Mouse (Mus musculus): ENCODE data around the gene Bcas2. TPM values are rescaled to one million over a fixed set of nuclear protein-coding genes. Genes with fewer than 3 reads are reported as not detected.
"Not testable (repeated sequence)": the region's sequence is repeated elsewhere in the genome, so short reads cannot be mapped to it uniquely, and the experiment has no call there.

Gene Bcas2
- polyA plus RNA-seq, 1 experiment, result 18.9 TPM

- no peak for DNase-seq (ENCODE audit: low read depth, low spot score)
Observed at GRCm38 (mm10) chr3:103153761-103154160, 17.7 kb upstream of the Bcas2 start.

- DNase-seq (ENCODE audit: low read depth, low spot score), result no peak
- 28% methylated on average over 3 of the region's 3 CpGs for WGBS
Observed at GRCm38 (mm10) chr3:103159232-103159900, 12.1 kb upstream of the Bcas2 start.

- 23% methylated on average over 4 of the region's 4 CpGs for WGBS
- peak; percentile 57 for DNase-seq (ENCODE audit: low read depth, low spot score)
Observed at GRCm38 (mm10) chr3:103169771-103170170, 1.7 kb upstream of the Bcas2 start.

GRCm38 (mm10) chr3:103172615-103173014 is 1.2 kb downstream of the Bcas2 start:
- DNase-seq (ENCODE audit: low read depth, low spot score), result no peak
- 4% methylated on average over 5 of the region's 5 CpGs for WGBS

DNA sequence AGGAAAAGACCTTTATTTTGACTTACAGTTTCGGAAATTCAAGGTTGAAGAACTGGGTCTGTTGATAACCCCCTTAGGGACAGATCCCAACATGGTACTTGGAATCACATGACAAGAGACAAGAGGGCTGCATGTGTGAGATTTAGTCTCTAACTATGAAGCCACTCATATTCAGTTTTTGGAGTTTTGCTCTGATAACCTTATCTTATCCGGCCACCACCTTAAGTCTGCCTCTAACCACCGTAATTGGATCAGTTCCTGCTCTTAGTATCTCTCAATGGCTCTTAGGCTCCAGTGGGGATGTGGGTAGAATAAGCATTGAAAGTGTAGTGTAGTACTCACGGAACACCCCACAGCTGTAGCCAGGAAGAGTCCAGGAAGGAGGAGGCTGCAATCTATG is 5.3 kb downstream of the Bcas2 start:
- no peak for DNase-seq (ENCODE audit: low read depth, low spot score)
- WGBS, result 93% methylated on average over 4 of the region's 4 CpGs

DNA sequence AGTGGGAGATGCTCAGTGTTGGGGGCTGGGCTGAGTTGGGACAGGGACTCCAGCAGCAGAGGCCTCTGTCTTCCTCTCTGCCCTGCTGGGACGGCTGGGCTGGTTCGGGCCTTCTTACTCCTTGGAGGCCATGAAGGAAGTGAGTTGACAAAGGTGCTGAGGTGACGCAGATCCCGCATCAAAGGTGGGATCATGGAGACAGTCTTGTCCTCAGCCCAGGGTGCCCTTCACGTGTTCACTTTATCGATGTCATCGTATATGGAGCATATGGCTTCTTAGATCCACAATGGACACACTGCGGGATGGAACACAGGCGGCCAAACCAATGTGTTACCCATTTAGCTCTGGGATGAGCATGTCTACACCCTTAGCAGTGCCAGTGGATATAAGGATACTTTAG is 8.1 kb downstream of the Bcas2 start:
- no peak for DNase-seq (ENCODE audit: low read depth, low spot score)
- 92% methylated on average over 9 of the region's 9 CpGs for WGBS

GRCm38 (mm10) chr3:103181171-103181570 is 9.7 kb downstream of the Bcas2 start:
- no peak for DNase-seq (ENCODE audit: low read depth, low spot score)
- WGBS, result 57% methylated on average over 4 of the region's 4 CpGs

DNA sequence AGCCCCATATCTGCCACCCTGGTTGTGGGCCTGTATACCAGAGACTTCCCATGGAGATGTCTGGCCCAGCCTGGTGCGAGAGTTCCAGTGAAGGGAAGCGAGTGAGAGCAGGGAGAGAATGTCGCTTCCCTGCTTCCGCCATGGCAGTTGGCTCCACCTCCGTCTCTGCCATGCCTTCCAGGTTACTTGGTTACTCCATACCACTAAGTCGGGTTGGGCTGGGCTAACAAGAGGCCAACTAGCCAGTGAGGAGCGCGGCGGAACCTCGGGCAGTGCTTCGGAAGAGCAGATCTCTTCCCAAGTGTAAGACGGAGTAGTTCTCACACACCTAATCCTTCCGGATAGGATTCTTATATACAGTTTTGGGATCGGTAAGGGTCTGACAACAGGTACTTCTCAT is 11.4 kb downstream of the Bcas2 start:
- DNase-seq (ENCODE audit: low read depth, low spot score), result no peak
- WGBS, result 87% methylated on average over 14 of the region's 14 CpGs

DNA sequence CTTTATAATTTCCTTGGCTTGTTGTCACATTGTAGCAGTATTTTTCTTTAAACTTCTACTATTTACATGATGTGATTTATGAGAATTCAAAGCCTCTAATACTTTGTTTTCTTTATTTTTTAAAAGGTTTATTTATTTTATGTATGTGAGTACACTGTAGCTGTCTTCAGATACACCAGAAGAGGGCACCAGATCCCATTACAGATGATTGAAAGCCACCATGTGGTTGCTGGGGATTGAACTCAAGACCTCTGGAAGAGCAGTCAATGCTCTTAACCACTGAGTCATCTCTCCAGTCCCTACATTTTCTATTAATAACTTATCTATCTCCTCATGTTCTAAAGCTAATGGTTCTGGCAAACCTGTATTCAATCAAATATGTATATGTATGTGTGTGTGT is 13.0 kb downstream of the Bcas2 start:
- not testable (repeated sequence) for DNase-seq (ENCODE audit: low read depth, low spot score)

DNA sequence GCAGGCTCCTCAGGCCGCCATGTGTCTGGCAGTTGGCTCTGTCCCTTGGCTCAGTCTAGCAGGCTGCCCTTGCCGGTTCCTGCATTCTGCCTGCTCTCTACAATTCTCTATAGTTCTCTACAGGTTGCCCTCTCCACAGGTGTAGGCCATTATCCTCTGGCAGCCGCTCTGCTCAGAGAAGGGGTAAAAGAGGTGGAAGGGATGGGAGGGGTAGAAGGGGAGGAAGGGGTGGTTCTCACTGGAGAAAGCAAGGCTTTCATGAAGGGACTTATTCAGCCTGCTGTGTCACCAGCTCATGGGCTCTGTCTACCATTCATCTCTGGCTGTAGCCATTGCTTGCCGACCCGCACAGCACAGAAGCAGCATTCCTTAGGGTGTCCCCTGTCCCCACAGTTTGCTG is 17.0 kb downstream of the Bcas2 start:
- 87% methylated on average over 5 of the region's 5 CpGs for WGBS
- no peak for DNase-seq (ENCODE audit: low read depth, low spot score)

DNA sequence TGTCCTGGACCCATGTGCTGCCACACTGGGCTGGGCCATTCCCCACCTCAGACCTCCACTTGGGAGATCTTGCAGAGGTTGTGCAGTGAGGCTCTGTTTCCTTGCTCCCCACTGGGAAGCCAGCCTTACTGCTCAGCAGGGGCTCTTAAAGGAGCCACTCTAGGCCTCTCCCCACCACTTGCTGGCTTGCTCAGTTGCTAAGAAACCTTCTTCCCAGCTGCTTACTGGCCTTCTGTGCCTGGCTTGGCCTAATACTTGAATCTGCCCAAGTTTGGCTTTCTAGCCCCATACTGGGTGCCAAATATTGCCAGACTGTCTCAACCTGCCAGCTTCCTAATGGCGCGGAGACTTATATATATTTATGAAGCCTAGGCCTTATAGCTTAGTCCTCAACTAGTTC is 17.4 kb downstream of the Bcas2 start:
- 95% methylated on average over 2 of the region's 2 CpGs for WGBS
- no peak for DNase-seq (ENCODE audit: low read depth, low spot score)

GRCm38 (mm10) chr3:103192161-103192560 is 20.7 kb downstream of the Bcas2 start:
- WGBS, result 94% methylated on average over 4 of the region's 4 CpGs

GRCm38 (mm10) chr3:103193186-103193585 is 21.7 kb downstream of the Bcas2 start:
- DNase-seq (ENCODE audit: low read depth, low spot score), result no peak

More at GRCm38 (mm10) chr3:103192161-103192560, 20.7 kb downstream of the Bcas2 start:
- no peak for DNase-seq (ENCODE audit: low read depth, low spot score)

DNA sequence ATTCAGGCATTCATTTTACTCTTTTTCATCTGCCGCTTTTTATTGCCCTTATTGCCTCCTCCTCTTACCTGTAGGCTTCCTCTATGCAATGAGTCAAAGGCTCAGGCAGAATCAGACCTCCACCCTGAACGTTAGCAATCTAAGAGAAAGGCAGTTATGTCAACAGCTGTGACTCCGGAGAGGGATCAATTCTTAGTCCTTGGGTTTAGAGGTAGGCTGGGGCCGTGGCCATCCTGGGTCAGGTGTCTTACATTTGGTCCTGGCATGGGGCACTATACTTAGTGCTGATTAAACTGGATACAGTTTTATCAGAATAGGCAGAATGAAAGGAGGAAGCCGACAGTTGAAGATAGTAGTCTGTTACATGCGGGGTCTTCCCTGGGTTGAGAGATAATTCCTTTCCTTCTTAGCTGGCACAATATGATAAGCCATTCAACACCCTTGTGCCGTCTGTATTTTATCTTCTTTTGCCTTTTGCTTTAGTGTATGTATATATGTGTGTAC is 24.9 kb downstream of the Bcas2 start:
- 28% methylated on average over 7 of the region's 7 CpGs for WGBS
- DNase-seq (ENCODE audit: low read depth, low spot score), result peak; percentile 40

More at GRCm38 (mm10) chr3:103193186-103193585, 21.7 kb downstream of the Bcas2 start:
- WGBS, result 14% methylated on average over 1 of the region's 1 CpGs

- 56% methylated on average over 5 of the region's 5 CpGs for WGBS
- no peak for DNase-seq (ENCODE audit: low read depth, low spot score)
Observed at GRCm38 (mm10) chr3:103199386-103199785, 27.9 kb downstream of the Bcas2 start.

DNA sequence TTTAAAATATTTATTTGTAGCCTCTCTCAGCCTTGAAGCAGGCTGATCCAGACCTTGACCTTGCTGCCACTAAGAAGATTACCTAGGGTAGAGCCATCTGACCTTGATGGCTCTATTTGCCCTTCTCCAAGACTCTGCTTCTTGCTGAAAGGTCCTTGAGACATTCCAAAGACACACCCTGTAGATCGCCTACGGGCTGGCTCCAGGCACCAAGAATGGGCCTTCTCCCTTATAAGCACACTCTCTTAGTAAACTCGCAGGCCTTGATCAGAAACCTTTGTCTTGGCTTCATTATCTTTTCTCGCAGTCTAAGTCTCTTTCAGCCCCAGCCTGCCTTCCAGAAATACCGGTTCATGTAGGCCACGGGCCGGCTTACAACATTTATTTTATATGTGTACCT is 29.6 kb downstream of the Bcas2 start:
- 93% methylated on average over 7 of the region's 7 CpGs for WGBS

GRCm38 (mm10) chr3:103203554-103203953 is 32.1 kb downstream of the Bcas2 start:
- DNase-seq (ENCODE audit: low read depth, low spot score), result no peak
- WGBS, result 96% methylated on average over 1 of the region's 1 CpGs

More for the DNA sequence above, 29.6 kb downstream of the Bcas2 start:
- DNase-seq (ENCODE audit: low read depth, low spot score), result not testable (repeated sequence)

GRCm38 (mm10) chr3:103204445-103204844 is 33.0 kb downstream of the Bcas2 start:
- DNase-seq (ENCODE audit: low read depth, low spot score), result no peak
- WGBS, result 83% methylated on average over 3 of the region's 3 CpGs

- DNase-seq (ENCODE audit: low read depth, low spot score), result no peak
- WGBS, result 80% methylated on average over 6 of the region's 6 CpGs
Observed at GRCm38 (mm10) chr3:103206393-103206792, 34.9 kb downstream of the Bcas2 start.

DNA sequence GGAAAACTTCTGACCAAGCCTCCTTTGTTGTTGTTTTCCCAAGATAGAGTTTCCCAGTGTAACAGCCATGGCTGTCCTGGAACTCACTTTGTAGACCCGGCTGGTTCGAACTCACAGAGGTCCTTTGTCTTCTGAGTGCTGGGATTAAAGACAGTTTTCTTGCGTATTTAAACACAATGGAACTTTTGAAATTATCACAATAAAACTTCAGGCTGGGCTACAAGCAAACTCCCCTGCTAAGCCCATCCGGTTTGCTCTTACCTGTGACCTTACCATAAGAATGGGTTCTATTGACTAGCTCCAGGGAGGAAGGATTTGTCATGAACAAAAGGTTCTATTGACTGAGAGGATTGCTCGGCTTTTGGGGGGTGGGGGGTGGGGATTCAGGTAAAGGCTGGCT is 36.3 kb downstream of the Bcas2 start:
- no peak for DNase-seq (ENCODE audit: low read depth, low spot score)
- 43% methylated on average over 5 of the region's 5 CpGs for WGBS

GRCm38 (mm10) chr3:103208237-103208636 is 36.8 kb downstream of the Bcas2 start:
- DNase-seq (ENCODE audit: low read depth, low spot score), result no peak
- WGBS, result 75% methylated on average over 2 of the region's 2 CpGs

GRCm38 (mm10) chr3:103211101-103211500 is 39.6 kb downstream of the Bcas2 start:
- no peak for DNase-seq (ENCODE audit: low read depth, low spot score)
- 84% methylated on average over 2 of the region's 2 CpGs for WGBS

Data from large intestine, adult 2 months (tissue).